Mouse (Mus musculus): ENCODE measurements around the gene Gm9732.
"Not testable (repeated sequence)": the region's sequence is repeated elsewhere in the genome, so short reads cannot be mapped to it uniquely, and the experiment has no call there.

Gene Gm9732

DNA sequence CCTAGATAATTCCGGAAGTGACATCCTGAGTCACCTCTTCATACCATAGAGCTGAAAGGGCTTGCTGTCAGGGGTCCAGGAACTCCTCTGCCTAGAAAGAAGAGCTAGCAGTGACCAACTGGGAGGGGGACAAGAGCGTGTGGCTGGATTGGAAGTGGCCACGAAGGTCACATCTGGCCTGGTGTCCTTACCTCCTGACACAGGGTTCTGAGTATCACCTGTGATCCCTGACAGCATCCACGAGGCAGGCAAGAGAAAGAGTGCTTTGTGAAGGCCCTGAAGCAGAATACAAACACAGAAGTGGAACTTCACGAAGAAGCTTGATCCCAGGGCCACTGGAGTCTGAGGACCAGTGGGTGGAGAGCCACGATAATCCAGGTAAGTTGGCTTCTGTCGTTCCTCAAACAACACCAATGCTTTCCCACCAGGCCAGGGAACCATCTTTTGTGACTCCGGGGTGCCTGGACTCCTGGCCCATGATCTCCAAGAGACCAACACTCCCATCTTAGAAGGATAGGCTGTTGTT lies at the start of gene Gm9732:
TSS of gene Gm9732 (plus strand) at position 51 of the 526 bp plus-strand sequence.
- in situ Hi-C loops (cut with MseI, MboI): loop anchor here (5.0 to 10.0 kb wide), 2 partner anchors 300 to 1663 kb away; partner anchors contain the start of gene Gm17654 (in 1 of the 2)

DNA sequence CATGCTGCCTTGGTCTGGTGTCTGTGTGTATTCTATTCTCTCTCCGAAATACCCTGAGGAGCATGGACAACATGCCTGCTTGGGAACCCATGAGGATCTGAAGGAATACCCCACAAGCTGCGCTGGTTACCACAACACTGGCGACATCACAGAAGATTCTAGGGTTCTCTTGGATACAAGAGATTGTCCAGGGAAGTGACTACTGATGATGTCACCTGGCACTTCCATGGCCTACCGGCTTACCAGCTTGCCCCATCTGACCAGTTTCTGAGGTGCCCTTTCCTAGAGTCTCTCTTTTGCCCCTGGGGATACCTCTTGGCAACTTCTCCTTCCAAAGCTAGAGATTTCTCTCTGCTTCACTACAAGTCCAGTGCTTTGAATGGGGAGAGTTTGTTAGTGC lies 39.6 kb upstream of the Gm9732 start, which contains the start of gene Gm8122:
TSS of gene Gm8122 (minus strand) at position 101 of the 400 bp plus-strand sequence.
- in situ Hi-C loops (cut with MseI, MboI): not testable (repeated sequence)

DNA sequence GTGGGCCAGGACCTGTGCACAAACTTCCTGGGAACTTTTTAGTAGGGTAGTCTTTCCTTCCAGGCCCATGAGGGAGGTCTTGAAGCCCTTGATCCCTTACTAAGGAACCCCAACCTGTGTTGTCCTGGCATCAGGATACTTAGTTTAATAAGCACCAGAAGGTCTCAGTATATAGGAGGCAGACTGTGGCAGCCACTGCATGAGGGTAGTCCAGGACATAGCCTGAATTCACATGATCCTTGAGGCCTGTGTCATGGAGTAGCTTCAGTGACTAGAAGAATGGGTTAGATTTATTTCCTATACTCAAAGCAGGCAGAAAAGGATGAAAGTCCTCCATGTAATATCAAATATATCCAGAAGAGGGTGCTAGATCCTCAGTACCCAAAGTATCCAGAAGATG lies 37.1 kb upstream of the Gm9732 start:
- in situ Hi-C loops (cut with MseI, MboI): not testable (repeated sequence)

- in situ Hi-C loops (cut with MseI, MboI): not testable (repeated sequence)
Measured at GRCm38 (mm10) chr14:43249611-43250170, 25.1 kb upstream of the Gm9732 start.

GRCm38 (mm10) chr14:43250549-43251253 lies 24.1 kb upstream of the Gm9732 start:
- in situ Hi-C loops (cut with MseI, MboI): not testable (repeated sequence)

DNA sequence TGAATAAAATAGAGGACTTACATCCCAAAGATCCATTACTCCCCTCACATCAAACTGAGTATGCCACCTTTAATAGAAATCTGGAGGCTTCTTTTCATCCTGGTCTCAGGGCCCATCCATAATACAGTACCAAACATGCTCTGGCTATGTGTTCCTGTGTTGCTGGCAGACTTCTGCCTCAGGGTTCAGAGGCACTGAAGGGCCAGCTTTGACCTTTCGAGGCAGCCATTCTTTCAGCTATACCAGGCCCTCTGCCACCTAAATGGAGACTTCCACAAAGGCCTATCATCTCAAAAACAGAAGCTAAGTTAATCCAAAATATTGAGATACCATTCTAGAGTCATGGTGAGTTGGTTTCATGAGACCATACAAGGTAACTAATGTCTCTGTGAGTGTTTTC lies 18.3 kb upstream of the Gm9732 start:
- in situ Hi-C loops (cut with MseI, MboI): not testable (repeated sequence)

DNA sequence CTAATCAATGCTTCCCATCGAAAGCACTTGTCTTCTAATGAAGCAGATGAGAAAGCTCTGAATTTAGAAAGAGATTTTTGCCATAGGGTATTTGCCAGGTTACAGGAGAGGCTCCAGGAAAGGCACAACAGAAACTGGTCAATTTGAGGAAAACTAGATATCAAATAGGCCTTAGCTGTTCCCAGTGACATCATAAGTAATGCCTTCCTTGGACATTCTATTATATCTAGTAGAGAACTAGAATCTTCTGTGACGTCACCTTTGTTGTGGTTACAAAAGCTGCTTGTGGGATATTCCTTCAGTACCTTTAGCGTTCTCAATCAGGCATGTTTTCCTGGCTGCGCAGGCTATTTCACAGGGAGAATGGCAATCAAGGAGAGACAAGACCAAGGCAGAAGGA lies 16.5 kb upstream of the Gm9732 start, which contains the start of gene Gm8126:
TSS of gene Gm8126 (plus strand) at position 301 of the 400 bp plus-strand sequence.
- in situ Hi-C loops (cut with MseI, MboI): not testable (repeated sequence)

- in situ Hi-C loops (cut with MseI, MboI): not testable (repeated sequence)
Measured at GRCm38 (mm10) chr14:43263421-43263820, 11.4 kb upstream of the Gm9732 start.

DNA sequence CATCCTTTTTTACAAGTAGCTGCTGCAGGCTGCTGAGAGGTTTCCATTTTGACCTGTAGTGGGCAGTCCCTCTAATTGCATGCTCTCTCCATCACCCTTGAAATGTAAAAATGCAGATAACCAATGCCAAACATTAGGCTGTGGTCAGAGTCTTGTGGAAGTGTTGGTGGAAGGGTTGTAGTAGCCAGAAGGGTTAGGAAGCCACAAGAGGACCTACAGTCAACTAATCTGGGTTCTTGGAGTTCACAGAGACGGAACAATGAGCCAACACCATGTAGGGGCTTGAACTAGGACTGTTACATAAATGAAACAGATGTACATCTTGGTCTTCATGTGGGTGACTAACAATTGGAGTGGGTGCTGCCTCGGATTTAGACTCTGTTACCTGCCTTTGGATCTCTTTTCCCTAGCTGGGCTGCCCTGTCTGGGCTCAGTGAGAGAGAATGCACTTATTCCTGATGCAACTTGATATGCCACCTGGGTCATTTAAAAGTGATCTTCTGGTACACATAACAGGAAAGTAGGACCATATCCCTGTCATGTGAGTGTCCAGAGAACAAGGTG lies 6.2 kb upstream of the Gm9732 start:
- in situ Hi-C loops (cut with MseI, MboI): not testable (repeated sequence)

DNA sequence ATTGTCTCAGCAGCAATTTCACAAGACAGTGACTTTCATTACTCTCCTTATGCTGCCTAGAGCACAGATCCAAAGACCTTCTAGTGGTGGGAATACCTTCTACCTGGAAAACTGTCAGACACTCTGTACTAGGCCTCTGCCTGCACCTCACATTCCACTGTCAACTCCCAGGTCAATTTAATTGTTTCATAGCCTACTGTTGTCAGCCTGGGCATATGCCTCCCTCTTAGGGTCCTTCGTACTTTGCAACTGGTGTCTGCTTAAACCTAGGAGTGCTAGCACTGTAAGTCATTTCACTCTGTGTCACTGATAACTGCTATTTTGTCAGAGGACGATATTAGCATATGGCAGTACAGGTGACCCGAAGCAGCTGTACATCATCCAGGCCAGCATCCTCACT lies 5.6 kb upstream of the Gm9732 start:
- in situ Hi-C loops (cut with MseI, MboI): not testable (repeated sequence)

DNA sequence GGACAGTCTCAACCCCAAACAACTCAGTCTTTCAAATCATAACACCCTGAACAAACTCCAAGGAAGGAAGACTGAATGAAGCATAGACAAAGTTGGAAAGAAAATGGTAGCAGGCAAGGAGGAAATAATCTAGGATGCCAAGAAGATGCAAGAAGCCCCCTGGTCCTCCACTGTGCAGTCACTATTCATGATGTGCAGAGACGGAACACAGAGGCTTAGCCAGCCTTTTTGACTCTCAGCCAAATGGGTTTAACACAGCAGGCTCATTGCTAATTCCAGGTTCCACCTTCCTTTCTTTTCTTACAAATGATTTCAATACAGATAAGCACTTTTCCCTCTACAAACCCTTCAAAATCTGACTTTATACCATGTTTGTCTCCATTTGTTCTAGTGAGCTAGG lies 1.7 kb upstream of the Gm9732 start:
- in situ Hi-C loops (cut with MseI, MboI): loop anchor here in 1 of 2 experiments (10.0 kb wide), 1 partner anchor 302 kb away; the partner anchor contains the start of gene Gm17654

- in situ Hi-C loops (cut with MseI, MboI): loop anchor here (5.0 to 10.0 kb wide), 2 partner anchors 299 to 1663 kb away; partner anchors contain the start of gene Gm17654 (in 1 of the 2)
Measured at GRCm38 (mm10) chr14:43275752-43276151, 916 bp downstream of the Gm9732 start.

- in situ Hi-C loops (cut with MseI, MboI): loop anchor here (5.0 to 10.0 kb wide), 2 partner anchors 297 to 1665 kb away; partner anchors contain the start of gene Gm17654 (in 1 of the 2)
Measured at GRCm38 (mm10) chr14:43277468-43277867, 2.6 kb downstream of the Gm9732 start.

- in situ Hi-C loops (cut with MseI, MboI): loop anchor here (5.0 to 10.0 kb wide), 2 partner anchors 297 to 1666 kb away; partner anchors contain the start of gene Gm17654 (in 1 of the 2)
Measured at GRCm38 (mm10) chr14:43278146-43278545, 3.3 kb downstream of the Gm9732 start.

DNA sequence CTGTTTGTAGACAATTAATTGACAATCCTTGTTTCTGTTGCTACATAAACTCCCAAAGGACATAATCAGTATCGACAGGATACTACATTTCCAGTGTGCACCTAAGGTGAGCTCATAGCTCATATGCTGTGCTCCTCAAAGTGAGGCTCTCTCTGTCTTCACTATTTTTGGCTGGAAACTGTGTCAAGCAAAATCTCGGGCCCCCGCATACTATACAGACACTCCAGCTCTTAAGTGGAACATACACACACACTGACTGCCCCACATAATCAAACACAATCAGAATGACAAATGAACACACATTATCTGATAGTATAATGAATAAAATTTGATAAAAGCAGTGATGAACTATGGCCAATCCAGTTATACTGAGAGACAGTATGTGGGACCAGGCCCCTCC lies 3.8 kb downstream of the Gm9732 start:
- in situ Hi-C loops (cut with MseI, MboI): loop anchor here (5.0 to 10.0 kb wide), 2 partner anchors 296 to 1666 kb away; partner anchors contain the start of gene Gm17654 (in 1 of the 2)

DNA sequence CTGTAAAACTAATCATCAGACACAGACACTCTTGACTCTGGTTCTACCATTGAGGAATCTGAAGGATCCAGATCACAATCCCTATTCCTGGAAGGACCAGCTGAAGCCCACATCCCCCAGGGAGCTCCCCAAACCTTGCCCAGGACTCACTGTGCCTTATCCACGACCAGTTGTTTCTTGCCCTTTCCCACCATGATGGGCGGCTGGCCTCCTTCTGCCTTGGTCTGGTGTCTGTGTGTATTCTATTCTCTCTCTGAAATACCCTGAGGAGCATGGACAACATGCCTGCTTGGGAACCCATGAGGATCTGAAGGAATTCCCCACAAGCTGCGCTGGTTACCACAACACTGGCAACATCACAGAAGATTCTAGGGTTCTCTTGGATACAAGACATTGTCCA lies 18.7 kb downstream of the Gm9732 start, which contains the start of gene Gm8127:
TSS of gene Gm8127 (minus strand) at position 330 of the 400 bp plus-strand sequence.
- in situ Hi-C loops (cut with MseI, MboI): not testable (repeated sequence)

DNA sequence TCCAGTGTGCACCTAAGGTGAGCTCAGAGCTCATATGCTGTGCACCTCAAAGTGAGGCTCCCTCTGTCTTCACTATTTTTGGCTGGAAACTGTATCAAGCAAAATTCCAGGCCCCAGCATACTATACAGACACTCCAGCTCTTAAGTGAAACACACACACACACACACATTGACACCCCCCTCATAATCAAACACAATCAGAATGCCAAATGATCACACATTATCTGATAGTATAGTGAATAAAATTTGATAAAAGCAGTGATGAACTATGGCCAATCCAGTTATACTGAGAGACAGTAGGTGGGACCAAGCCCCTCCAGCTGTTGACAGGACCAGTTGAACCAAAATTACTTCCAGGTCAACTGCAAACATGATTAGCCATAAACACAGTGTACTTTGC lies 44.7 kb downstream of the Gm9732 start:
- in situ Hi-C loops (cut with MseI, MboI): not testable (repeated sequence)

GRCm38 (mm10) chr14:43328603-43329002 lies 53.8 kb downstream of the Gm9732 start:
- in situ Hi-C loops (cut with MseI, MboI): not testable (repeated sequence)

DNA sequence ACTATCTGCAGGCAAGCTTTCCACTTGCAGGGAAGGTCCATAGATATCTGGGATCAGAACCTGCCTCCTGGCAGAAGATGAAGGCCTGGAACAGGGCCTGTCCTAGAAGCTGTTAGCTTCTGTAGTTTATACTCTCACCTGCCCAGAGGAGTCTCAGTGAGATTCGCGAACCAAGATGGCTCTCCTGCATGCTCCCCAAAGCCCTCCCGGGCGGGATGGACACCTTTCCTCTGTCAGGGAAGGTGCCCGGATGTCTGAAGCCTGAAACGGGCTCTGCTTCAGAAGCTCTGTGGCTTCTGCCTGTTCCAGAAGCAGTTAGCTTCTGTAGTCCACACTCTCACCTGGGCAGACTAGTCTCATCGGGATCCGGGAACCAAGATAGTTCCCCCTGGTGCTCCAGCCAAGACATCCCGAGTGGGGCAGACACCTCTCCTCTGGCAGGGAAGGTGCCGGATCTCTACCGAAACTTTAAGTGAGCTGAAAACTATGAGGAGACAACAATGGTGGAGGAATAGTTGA lies 56.6 kb downstream of the Gm9732 start:
- in situ Hi-C loops (cut with MseI, MboI): not testable (repeated sequence)

DNA sequence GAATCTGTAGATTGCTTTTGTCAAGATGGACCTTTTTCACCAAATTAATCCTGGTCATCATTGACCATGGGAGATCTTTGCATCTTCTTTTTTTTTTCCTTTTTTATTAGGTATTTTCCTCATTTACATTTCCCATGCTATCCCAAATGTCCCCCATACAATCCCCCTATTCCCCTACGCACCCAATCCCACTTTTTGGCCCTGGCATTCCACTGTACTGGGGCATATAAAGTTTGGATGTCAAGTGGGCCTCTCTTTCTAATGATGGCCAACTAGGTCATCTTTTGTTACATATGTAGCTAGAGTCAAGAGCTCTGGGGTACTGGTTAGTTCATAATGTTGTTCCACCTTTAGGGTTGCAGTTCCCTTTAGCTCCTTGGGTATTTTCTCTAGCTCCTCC lies 62.8 kb downstream of the Gm9732 start:
- in situ Hi-C loops (cut with MseI, MboI): not testable (repeated sequence)

DNA sequence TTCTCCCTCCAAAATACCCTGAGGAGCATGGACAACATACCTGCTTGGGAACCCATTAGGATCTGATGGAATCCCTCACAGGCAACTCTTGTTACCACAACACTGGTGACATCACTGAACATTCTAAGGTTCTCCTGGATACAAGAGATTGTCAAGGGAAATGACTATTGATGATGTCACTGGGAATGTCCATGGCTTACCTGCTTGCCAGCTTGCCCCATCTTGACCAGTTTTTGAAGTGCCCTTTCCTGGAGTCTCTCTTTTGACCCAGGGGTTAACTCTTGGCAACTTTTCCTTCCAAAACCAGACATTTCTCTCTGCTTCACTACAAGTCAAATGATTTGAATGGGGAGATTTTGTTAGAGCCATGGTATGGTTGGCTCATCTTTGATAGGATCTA lies 72.9 kb downstream of the Gm9732 start, which contains the start of gene 1700001F09Rik:
TSS of gene 1700001F09Rik (minus strand) at position 101 of the 400 bp plus-strand sequence.
- in situ Hi-C loops (cut with MseI, MboI): not testable (repeated sequence)
